Mouse (Mus musculus): Measurements from ENCODE around the gene Pi4kb. TPM values are rescaled to one million over a fixed set of nuclear protein-coding genes. Genes with fewer than 3 reads are reported as not detected.
A peak's percentile ranks its signal among the peaks of the same experiment; 100 is the strongest.
"Not testable (repeated sequence)": the region's sequence is repeated elsewhere in the genome, so short reads cannot be mapped to it uniquely, and the experiment has no call there.

Pi4kb gene
- polyA plus RNA-seq, 1 experiment from 2014 or later: 20.1 TPM

DNA sequence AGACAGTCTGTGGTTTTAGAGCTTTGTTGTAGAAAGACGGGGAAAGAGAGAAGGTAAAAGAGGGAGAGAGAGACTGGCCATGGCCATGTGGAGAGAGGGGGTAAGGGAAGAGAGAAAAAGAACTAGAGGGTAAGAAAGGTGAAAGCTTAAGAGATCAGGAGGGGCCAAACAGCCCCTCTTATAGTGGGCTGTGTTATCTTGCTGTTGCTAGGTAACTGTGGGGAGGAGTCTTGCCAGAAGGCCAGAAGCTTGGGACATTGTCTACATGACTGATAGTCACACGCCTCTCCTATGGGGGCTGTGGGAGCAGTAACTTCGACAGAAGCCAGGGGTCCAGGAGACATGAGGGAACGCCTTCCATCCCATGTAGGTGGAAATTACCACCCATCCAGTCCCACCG, 50.7 kb downstream of the Pi4kb start:
- H3K36me3 ChIP-seq: peaks cover 7% of the 10 kb centered on the region; the same call in 1 of the 2 replicates
- H3K4me1 ChIP-seq: peaks cover 13% of the 10 kb centered on the region
- no peaks in the 10 kb centered on the region for H3K9me3 ChIP-seq
- H3K27ac ChIP-seq: no peak overlapping the region
- H3K27me3 ChIP-seq (replicated peaks): no peaks in the 10 kb centered on the region
- ATAC-seq (ENCODE audit: low FRiP score, low read depth): no peak
- WGBS: 38% methylated on average over 5 of the region's 5 CpGs
- H3K4me2 ChIP-seq (replicated peaks): no peak overlapping the region
- no peak overlapping the region for H3K9ac ChIP-seq
- H3K4me3 ChIP-seq: no peak overlapping the region

DNA sequence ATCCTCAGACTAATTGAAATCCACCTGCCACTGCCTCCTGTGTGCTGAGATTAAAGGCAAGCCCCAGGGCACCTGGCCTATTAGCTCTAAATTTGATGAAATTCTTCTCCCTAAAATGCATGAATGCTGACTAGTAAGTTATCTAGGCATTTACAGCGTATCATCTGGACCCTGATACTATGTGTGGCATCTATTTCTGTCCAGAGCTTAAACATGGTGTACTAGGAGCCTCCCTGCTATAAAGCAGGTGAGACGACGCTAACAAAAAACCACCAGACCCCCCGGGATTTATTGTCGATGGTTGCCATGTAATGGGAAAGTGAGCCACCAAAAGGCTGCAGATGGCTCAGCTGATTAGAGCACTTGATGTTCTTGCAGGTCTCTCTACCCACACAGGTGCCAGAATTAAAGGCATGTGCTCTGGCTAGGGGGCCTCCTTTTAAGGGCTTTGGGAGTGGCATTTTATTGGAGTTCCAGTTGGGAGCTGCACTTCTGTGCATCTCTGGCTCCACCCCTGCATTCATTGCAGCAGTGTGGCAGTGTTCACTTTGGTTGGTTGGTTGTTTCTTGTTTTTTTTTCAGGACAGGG, 52.6 kb downstream of the Pi4kb start:
- Histone ChIP-seq H3K9ac (no peak overlapping the region), H3K9me3 (no peaks in the 10 kb centered on the region), H3K27me3 (replicated peaks) (no peaks in the 10 kb centered on the region), H3K4me3 (no peak overlapping the region), H3K4me1 (peaks cover 13% of the 10 kb centered on the region), H3K36me3 (peaks cover 25% of the 10 kb centered on the region), H3K4me2 (replicated peaks) (no peak overlapping the region), H3K27ac (no peak overlapping the region)
- ATAC-seq (ENCODE audit: low FRiP score, low read depth): no peak
- WGBS: 53% methylated on average over 5 of the region's 5 CpGs

DNA sequence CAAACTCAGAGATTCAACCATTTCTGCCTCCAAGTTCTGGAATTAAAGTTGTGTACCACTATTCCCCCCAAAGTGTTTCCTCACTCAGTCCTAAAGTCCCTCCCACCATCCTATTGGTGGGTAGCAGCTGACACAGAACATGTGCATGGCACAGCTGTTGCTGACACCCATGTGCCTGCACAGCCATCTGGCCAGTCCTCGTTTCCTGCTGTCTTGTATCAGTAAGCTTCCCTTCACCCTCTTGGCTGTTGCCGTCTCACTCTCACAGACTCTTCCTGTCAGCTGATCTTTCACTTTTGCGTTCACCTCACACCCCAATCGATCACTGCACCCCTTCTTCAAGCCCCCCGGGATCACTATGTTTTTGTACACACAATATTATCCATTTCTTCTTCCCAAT, 53.2 kb downstream of the Pi4kb start:
- WGBS: 58% methylated on average over 5 of the region's 5 CpGs
- Histone ChIP-seq H3K4me2 (replicated peaks) (no peak overlapping the region), H3K4me3 (no peak overlapping the region), H3K9ac (no peak overlapping the region), H3K9me3 (no peaks in the 10 kb centered on the region), H3K27ac (no peak overlapping the region), H3K27me3 (replicated peaks) (no peaks in the 10 kb centered on the region), H3K4me1 (peaks cover 13% of the 10 kb centered on the region), H3K36me3 (peaks cover 29% of the 10 kb centered on the region)
- ATAC-seq (ENCODE audit: low FRiP score, low read depth): no peak

DNA sequence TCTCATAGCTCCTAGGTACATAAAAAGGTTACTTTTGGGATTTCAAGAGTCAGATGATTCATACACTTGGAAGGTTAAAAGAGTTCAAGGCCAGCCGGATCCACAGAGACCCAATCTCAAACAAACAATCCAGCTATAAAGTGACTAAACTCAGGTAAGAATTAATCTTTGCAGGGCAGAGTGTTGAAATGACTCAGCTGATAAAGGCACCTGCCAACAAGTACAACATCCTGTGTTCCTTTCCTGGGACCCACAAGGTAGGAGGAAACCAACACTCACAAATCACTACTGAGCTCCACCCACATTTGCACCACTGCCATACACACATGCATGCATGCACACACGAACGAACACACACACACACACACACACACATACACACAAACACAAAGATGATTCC, 54.1 kb downstream of the Pi4kb start:
- peaks cover 13% of the 10 kb centered on the region for H3K4me1 ChIP-seq
- no peak overlapping the region for H3K27ac ChIP-seq
- no peak overlapping the region for H3K4me3 ChIP-seq
- peaks cover 38% of the 10 kb centered on the region for H3K36me3 ChIP-seq
- WGBS: 92% methylated on average over 3 of the region's 3 CpGs
- no peak for ATAC-seq (ENCODE audit: low FRiP score, low read depth)
- H3K27me3 ChIP-seq (replicated peaks): no peaks in the 10 kb centered on the region
- no peak overlapping the region for H3K9ac ChIP-seq
- no peaks in the 10 kb centered on the region for H3K9me3 ChIP-seq
- no peak overlapping the region for H3K4me2 ChIP-seq (replicated peaks)

DNA sequence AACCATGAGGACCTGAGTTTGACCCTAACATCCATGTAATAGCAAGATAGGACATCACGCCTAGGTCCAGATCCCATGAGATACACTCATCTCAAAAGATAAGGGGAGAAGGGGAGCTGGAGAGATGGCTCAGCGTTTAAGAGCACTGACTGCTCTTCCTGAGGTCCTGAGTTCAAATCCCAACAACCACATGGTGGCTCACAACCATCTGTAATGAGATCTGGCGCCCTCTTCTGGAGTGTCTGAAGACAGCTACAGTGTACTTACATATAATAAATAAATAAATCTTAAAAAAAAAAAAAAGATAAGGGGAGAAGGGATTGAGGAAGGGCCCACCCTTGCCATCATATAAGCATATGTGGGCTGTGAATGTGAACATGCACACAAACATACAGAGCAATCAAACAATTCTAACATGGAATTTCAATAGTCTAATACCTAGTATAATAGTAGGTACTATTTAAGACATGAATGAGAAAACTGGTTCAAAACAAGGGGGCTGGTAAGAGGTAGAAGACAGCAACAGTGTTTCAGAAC, 54.8 kb downstream of the Pi4kb start:
- not testable (repeated sequence) for H3K9ac ChIP-seq; H3K9me3 ChIP-seq; H3K4me2 ChIP-seq (replicated peaks); H3K27ac ChIP-seq; ATAC-seq (ENCODE audit: low FRiP score, low read depth); H3K4me3 ChIP-seq; H3K27me3 ChIP-seq (replicated peaks)
- Histone ChIP-seq H3K4me1 (peaks cover 13% of the 10 kb centered on the region), H3K36me3 (peaks cover 46% of the 10 kb centered on the region)
- 81% methylated on average over 3 of the region's 3 CpGs for WGBS

DNA sequence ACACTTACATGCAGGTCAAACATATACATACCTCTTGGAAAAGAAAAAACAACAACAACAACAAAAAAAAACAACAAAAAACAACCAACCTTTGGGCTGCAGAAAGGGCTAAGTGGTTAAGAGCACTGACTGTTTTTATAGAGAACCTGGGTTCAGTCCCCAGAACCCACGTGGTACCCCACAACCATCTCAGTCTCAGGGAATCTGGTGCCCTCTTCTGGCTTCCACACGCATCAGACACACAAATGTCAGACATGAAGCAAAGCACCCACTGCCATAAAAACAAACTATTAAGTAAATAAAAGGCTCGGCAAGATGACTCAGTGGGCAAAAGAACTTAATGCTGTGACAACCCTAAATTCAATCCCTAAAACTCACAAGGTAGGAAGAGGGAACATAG, 55.4 kb downstream of the Pi4kb start:
- Histone ChIP-seq H3K9me3 (no peaks in the 10 kb centered on the region), H3K36me3 (peaks cover 52% of the 10 kb centered on the region), H3K4me3 (no peak overlapping the region), H3K27ac (no peak overlapping the region), H3K4me1 (peaks cover 9% of the 10 kb centered on the region), H3K9ac (no peak overlapping the region), H3K27me3 (replicated peaks) (no peaks in the 10 kb centered on the region), H3K4me2 (replicated peaks) (no peak overlapping the region)
- 75% methylated on average over 3 of the region's 3 CpGs for WGBS
- ATAC-seq (ENCODE audit: low FRiP score, low read depth): no peak

DNA sequence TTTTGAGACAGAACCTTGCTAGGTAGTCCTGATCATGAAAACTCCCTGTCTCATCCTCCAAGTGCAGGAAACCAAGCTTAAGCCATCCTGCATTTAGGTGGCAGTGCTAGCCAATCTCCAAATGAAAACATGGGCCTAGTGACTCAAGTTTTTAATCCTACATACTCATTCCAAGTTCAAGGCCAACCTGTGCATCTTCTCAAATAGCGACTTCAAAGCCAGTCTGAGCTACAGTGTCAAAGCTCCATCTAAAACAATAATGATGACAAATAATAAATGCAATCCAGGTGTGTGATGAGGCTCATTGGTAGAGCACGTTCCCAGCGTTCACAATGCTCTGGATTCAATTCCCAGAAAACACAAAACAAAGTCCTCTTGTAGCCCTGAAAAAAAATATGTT, 67.1 kb downstream of the Pi4kb start:
- no peaks in the 10 kb centered on the region for H3K9me3 ChIP-seq
- no peak overlapping the region for H3K27ac ChIP-seq
- peaks cover 7% of the 10 kb centered on the region for H3K4me1 ChIP-seq
- ATAC-seq (ENCODE audit: low FRiP score, low read depth): no peak
- peak overlapping the region; percentile 84 for H3K4me3 ChIP-seq
- WGBS: 16% methylated on average over 3 of the region's 3 CpGs
- no peaks in the 10 kb centered on the region for H3K27me3 ChIP-seq (replicated peaks)
- peak overlapping the region; percentile 88 for H3K9ac ChIP-seq
- H3K36me3 ChIP-seq: peaks cover 13% of the 10 kb centered on the region
- H3K4me2 ChIP-seq (replicated peaks): peak overlapping the region; percentile 75

DNA sequence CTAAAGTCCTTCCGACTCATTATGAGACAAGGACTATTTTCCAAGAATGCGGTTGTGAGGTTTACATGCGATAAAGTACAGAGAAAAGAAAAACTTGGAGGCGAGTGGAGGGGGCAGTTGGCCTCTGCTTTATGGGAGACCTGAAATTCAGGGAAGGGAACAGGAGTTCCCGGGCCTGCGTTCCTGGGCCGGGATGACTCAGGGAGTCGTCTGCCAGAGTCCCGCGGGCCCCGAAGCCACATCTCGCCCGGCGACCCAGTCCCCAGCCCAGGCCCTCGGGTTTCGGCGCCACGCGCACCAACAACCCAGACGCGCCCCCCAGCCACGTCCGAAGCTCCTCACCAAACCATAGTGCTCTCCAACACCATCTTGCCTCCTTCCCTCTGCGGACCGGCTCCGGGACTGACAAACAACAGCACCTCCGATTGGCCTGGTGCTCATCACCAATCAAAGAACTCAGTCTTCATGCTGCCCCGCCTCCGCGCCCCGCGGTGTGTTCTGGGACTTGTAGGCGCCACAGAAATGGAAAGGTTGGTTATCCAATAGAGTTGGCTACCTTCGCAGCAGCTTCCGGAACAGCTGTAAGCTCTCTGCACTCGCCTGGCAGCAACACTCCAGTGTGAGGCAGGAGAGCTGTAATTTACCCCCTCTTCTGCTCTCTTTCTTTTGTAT, 67.8 kb downstream of the Pi4kb start, which contains the start of gene Psmd4:
TSS of gene Psmd4 (minus strand) at position 449 of the 672 bp plus-strand sequence.
- no peak within 1 kb of the TSS for H3K27ac ChIP-seq

DNA sequence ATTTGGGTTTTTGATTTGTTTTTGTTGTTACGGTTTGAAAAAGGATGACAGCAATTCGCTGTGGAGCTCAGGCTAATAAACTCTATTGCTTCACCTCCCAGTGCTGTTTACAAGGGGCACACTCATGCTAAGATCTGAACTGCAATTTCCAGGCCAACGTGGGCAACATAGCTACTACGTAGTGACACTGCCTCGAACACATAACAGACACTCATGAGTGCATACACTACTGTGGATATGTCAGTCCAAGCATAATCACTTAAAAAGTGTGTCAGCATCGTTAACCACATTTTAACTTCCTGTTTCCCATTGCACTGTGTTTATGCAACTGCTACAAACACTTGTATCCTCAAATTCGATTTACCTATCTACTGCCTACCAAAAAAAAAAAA, 68.3 kb downstream of the Pi4kb start:
- peaks cover 10% of the 10 kb centered on the region; the same call in 1 of the 2 replicates for H3K36me3 ChIP-seq
- H3K27ac ChIP-seq: no peak overlapping the region
- ATAC-seq (ENCODE audit: low FRiP score, low read depth): peak; percentile 60
- WGBS: 34% methylated on average over 7 of the region's 7 CpGs
- H3K4me3 ChIP-seq: peak overlapping the region; percentile 84
- H3K4me2 ChIP-seq (replicated peaks): peak overlapping the region; percentile 75
- no peaks in the 10 kb centered on the region for H3K27me3 ChIP-seq (replicated peaks)
- no peaks in the 10 kb centered on the region for H3K9me3 ChIP-seq
- H3K9ac ChIP-seq: 0 out of 2 replicates have a peak overlapping the region, but pooled peaks have one; percentile 17
- peaks cover 7% of the 10 kb centered on the region for H3K4me1 ChIP-seq

More for the DNA sequence above, 67.8 kb downstream of the Pi4kb start, which contains the start of gene Psmd4:
- peak within 1 kb of the TSS; percentile 75 for H3K4me2 ChIP-seq (replicated peaks)
- peak within 1 kb of the TSS; percentile 88 for H3K9ac ChIP-seq
- WGBS: under 1% methylated on average over 36 of the region's 36 CpGs
- peaks cover 12% of the 10 kb centered on the region; the same call in 1 of the 2 replicates for H3K36me3 ChIP-seq
- no peaks in the 10 kb centered on the region for H3K27me3 ChIP-seq (replicated peaks)
- peak; percentile 98 for ATAC-seq (ENCODE audit: low FRiP score, low read depth)
- no peaks in the 10 kb centered on the region for H3K9me3 ChIP-seq
- H3K4me3 ChIP-seq: peak within 1 kb of the TSS; percentile 84
- H3K4me1 ChIP-seq: peaks cover 7% of the 10 kb centered on the region

DNA sequence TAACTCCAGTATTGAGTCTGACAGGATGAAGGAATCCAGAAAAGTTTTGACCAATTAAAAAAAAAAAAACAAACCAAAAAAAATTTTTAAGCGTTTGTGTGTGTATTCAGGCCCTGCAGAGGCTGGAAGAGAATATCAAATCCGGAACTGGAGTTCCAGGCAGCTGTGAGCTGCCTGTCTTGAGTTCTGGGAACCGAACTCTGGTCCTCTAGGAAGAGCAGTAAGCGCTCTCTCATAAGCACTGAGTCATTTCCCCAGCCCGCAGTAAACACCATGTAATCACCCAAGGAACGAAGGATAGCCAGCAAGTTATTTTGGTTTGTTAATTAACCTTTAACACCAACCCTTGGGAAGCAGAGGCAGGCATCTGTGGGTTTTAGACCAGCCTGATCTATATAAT, 68.7 kb downstream of the Pi4kb start:
- no peak for ATAC-seq (ENCODE audit: low FRiP score, low read depth)
- whole genome bisulfite sequencing: 76% methylated on average over 6 of the region's 6 CpGs
- Histone ChIP-seq H3K4me3 (no peak overlapping the region), H3K36me3 (peaks cover 6% of the 10 kb centered on the region; the same call in 1 of the 2 replicates), H3K27me3 (replicated peaks) (no peaks in the 10 kb centered on the region), H3K4me2 (replicated peaks) (no peak overlapping the region), H3K9me3 (no peaks in the 10 kb centered on the region), H3K27ac (no peak overlapping the region), H3K4me1 (peaks cover 7% of the 10 kb centered on the region), H3K9ac (no peak overlapping the region)

DNA sequence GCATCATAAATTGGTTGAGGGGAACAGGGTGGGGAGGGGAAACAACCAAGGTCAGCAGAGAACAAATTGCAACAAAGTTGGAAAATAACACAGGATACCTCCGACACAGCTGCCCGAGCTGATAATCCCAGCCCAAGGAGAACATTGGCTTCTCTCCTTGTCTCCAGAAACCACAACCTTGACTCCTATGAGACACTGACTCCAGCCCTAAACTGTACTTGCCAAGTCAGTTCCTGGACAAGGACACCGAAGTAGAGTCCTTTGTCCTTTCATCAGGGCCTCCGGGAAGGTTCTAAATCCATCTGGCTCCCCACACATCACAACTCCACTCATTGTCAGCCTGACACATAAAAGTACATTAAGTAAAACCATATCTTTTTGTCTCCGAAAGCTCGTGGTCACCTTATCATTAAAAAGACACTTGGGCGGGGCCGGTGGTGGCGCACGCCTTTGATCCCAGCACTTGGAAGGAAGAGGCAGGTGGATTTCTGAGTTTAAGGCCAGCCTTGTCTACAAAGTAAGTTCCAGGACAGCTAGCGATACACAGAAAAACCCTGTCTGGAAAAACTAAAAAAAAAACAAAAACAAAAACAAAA, 72.0 kb downstream of the Pi4kb start:
- Histone ChIP-seq H3K4me1 (peaks cover 3% of the 10 kb centered on the region), H3K36me3 (no peaks in the 10 kb centered on the region), H3K9ac (no peak overlapping the region), H3K27me3 (replicated peaks) (no peaks in the 10 kb centered on the region), H3K9me3 (no peaks in the 10 kb centered on the region), H3K4me3 (no peak overlapping the region), H3K4me2 (replicated peaks) (no peak overlapping the region), H3K27ac (no peak overlapping the region)
- ATAC-seq (ENCODE audit: low FRiP score, low read depth): no peak
- WGBS: 91% methylated on average over 11 of the region's 11 CpGs

DNA sequence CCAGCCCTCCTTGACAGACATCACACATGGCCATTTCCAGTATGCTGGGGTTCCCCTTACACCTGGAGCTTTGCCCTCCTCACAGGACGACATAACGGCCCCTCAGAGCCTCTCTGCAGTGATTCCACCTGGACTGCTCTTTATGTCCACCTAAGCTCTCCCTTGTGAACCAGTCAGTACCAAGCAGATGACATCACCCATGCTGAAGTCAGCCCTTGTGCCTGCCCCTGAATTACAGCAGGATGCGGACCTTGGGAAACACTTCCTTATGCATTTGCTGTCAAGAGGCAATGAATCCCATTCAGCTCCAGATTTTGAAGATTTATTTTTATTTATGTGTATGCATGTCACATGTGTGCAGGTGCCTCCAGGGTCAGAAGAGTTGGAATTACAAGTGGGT, 73.4 kb downstream of the Pi4kb start:
- H3K4me1 ChIP-seq: no peaks in the 10 kb centered on the region
- no peak for ATAC-seq (ENCODE audit: low FRiP score, low read depth)
- no peak overlapping the region for H3K27ac ChIP-seq
- no peaks in the 10 kb centered on the region for H3K27me3 ChIP-seq (replicated peaks)
- no peak overlapping the region for H3K9ac ChIP-seq
- H3K4me3 ChIP-seq: no peak overlapping the region
- no peaks in the 10 kb centered on the region for H3K36me3 ChIP-seq
- WGBS: 68% methylated on average over 3 of the region's 3 CpGs
- H3K9me3 ChIP-seq: no peaks in the 10 kb centered on the region
- no peak overlapping the region for H3K4me2 ChIP-seq (replicated peaks)
